Mouse (Mus musculus) kidney, adult 2 months (tissue): ENCODE measurements at regions not wholly inside any gene's neighbourhood (a gene's known extent, or its start where the extent isn't known, plus 50 kb on each side); places are given as distances from the start of the nearest gene placed in this dataset.

ENCODE experiments used
- DNase-seq: peaks from one replicate; pipeline ENCODE4 v3.0.0; 2021
- H3K27ac ChIP-seq: fragments of 200-500 bp; 2 replicates; pipeline ENCODE4 v1.5.1; 2012; ENCODE audit warnings: low read depth, low read length, control low read depth, inconsistent platforms; ENCODE audit not compliant: insufficient read depth
- H3K27me3 ChIP-seq: fragments of 200-500 bp; replicated peaks from 2 replicates; pipeline ENCODE4 v1.6.1; 2012; ENCODE audit warnings: mild to moderate bottlenecking, moderate library complexity, low read length, inconsistent platforms; ENCODE audit not compliant: control insufficient read depth, insufficient read depth
- H3K36me3 ChIP-seq: fragments of 200-500 bp; 2 replicates; pipeline ENCODE4 v1.6.1; 2012; ENCODE audit warnings: mild to moderate bottlenecking, moderate library complexity, low read length, inconsistent platforms; ENCODE audit not compliant: control insufficient read depth, insufficient read depth
- H3K4me1 ChIP-seq: fragments of 200-500 bp; 2 replicates; pipeline ENCODE4 v1.6.1; 2011; ENCODE audit warnings: low read length; ENCODE audit not compliant: control insufficient read depth, insufficient read depth
- H3K4me3 ChIP-seq: fragments of 200-500 bp; 2 replicates; pipeline ENCODE4 v1.5.1; 2011; ENCODE audit warnings: mild to moderate bottlenecking, low read depth, low read length, control low read depth; ENCODE audit not compliant: insufficient read depth
- CTCF ChIP-seq: fragments of 200-500 bp; conservative IDR thresholded peaks from 2 replicates; pipeline ENCODE4 v1.5.1; 2011; ENCODE audit warnings: low read depth, mild to moderate bottlenecking, control low read depth, low read length, moderate library complexity, mixed read lengths; ENCODE audit not compliant: insufficient read depth, insufficient read length
- POLR2A ChIP-seq: fragments of 200-500 bp; IDR thresholded peaks from one replicate; pipeline ENCODE4 v1.6.1; 2011; ENCODE audit warnings: low read depth, low read length, control low read depth
- WGBS: fragments of 180-500 bp; shearing (Covaris S2); methylation state at CpG from one replicate; pipeline ENCODE4 v1.1.7; 2018; 5-methylcytosine and 5-hydroxymethylcytosine counted together

DNA sequence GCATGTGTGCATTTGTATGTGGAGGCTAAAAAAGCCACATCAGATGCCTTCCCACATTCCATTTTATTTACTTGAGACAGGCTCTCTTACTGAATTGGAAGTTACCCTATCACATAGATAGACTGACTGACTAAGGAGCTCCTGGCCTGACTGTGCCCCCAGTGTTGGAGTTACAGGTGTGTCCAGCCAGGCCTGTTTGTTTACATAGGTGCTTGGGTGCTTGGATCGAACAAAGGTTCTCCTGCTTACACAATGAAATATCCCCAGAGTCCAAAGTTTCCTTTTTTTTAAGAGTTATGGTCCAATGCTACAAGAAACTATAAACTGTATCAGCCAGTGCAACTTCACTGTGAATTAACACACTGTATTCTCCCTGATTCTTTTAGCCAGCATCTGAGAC is 472.5 kb downstream of the Klf5 start:
- H3K4me1 ChIP-seq: peaks cover 5% of the 10 kb centered on the region; the same call in 1 of the 2 replicates
- H3K27me3 ChIP-seq: no peaks in the 10 kb centered on the region
- no peak overlapping the region for H3K4me3 ChIP-seq
- no peak for TF ChIP-seq POLR2A
- no peak for TF ChIP-seq CTCF
- 57% methylated on average over 1 of the region's 1 CpGs for WGBS
- peak; percentile 62 for DNase-seq
- no peak overlapping the region for H3K27ac ChIP-seq
- H3K36me3 ChIP-seq: no peaks in the 10 kb centered on the region

DNA sequence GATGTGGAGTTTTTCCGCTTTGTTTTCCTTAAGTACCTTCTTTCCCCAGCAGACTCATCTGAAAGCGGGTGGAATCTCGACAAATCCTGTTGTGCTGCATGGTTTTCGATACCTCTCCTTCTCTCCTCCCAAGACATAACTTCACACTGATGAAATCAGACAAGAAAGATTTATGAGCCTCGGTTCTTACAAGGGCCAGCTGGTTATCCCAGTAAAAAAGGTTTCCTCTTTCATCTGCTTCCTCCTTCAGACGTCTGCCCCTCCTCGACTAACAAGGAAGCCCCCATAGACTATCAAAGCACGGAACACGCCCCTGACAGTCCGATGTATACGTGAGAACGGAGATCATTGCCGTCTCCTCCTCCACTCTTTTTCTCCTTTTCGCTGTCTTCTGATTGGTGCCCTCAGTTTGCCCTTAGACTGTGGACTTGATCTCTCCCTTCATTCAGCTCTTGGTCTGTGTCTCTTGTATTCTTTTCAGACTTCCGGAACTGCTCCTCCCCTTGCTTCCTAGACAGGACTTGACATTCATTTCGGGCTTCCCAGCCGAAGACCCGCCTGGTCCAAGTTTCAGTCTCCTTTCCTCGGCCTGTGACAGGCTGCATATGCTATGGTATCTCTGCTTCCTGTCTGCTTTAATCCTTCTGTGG is 474.4 kb downstream of the Klf5 start:
- H3K36me3 ChIP-seq: no peaks in the 10 kb centered on the region
- H3K27me3 ChIP-seq: no peaks in the 10 kb centered on the region
- peak overlapping the region; percentile 13 for H3K4me3 ChIP-seq
- peaks cover 5% of the 10 kb centered on the region; the same call in 1 of the 2 replicates for H3K4me1 ChIP-seq
- no peak for DNase-seq
- 16% methylated on average over 19 of the region's 19 CpGs for WGBS
- no peak overlapping the region for H3K27ac ChIP-seq
- TF ChIP-seq POLR2A: no peak
- TF ChIP-seq CTCF: no peak

DNA sequence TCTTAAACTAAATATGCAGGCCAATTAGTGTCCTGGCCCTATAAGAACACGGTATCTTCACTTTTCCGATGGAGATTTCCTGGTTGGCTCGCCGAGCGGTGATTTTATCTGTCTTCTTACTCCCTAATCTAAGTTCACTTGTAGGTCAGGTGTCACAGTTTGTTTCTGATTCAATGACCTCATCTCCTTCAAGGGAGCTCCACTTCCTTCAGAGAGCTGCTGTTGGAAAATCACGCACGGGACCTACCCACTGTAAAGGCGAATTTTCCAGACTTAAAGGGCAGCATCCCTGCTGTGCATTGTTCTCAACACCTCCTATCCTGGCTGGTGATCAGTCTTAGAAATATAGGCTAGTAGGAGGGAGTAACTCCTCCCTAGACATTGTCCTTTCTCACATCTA is 480.0 kb downstream of the Klf5 start:
- WGBS: 40% methylated on average over 8 of the region's 8 CpGs
- TF ChIP-seq CTCF (no peak), POLR2A (no peak)
- H3K4me1 ChIP-seq: no peaks in the 10 kb centered on the region
- H3K36me3 ChIP-seq: no peaks in the 10 kb centered on the region
- no peaks in the 10 kb centered on the region for H3K27me3 ChIP-seq
- no peak overlapping the region for H3K4me3 ChIP-seq
- H3K27ac ChIP-seq: no peak overlapping the region
- DNase-seq: peak; percentile 7

DNA sequence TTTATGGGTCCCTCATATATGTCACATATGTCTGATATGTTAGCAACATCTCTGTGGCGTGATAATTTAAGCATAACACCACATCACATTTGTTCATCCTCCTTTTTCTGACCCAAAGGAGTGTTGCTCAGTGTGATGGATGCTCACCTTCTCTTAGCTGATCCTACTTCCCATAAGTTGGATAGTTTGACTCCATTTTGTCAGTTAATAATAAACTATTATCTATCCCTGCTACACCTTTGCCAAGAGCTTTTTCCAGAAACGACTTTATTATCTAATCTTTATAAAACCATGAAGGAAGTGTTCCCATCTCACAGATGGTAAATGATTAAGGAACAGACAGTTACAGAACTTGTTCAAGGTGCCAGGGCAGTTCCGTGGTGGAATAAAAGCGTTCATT is 480.5 kb downstream of the Klf5 start:
- H3K4me3 ChIP-seq: no peak overlapping the region
- no peak for DNase-seq
- WGBS: 51% methylated on average over 4 of the region's 4 CpGs
- no peak for TF ChIP-seq POLR2A
- H3K27me3 ChIP-seq: no peaks in the 10 kb centered on the region
- no peaks in the 10 kb centered on the region for H3K36me3 ChIP-seq
- H3K4me1 ChIP-seq: peaks cover 1% of the 10 kb centered on the region; the same call in 1 of the 2 replicates
- H3K27ac ChIP-seq: no peak overlapping the region

DNA sequence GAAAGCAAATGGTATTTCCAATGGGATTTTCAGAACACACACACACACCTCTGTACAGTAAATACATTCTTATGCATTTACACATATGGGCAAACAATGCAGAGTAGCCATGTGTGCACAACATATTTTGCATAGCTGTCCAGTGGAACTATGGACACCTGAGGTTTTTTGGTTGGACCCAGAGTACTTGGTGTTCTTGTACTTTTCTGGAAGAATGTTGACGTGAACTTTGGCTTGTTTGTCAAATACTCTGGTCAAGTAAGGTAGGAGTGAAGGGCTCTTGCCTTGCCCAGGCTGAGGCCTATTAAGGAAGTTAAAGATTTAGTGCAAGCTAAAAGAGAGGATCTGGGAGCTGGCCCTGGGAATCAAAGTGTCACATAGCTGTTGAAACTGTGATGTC is 485.2 kb downstream of the Klf5 start:
- H3K27ac ChIP-seq: peak overlapping the region; percentile 56; the same call in 1 of the 2 replicates
- H3K4me3 ChIP-seq: no peak overlapping the region
- no peaks in the 10 kb centered on the region for H3K27me3 ChIP-seq
- DNase-seq: peak; percentile 64
- peaks cover 4% of the 10 kb centered on the region; the same call in 1 of the 2 replicates for H3K4me1 ChIP-seq
- TF ChIP-seq CTCF: no peak
- TF ChIP-seq POLR2A: no peak
- 70% methylated on average over 1 of the region's 1 CpGs for WGBS
- no peaks in the 10 kb centered on the region for H3K36me3 ChIP-seq

DNA sequence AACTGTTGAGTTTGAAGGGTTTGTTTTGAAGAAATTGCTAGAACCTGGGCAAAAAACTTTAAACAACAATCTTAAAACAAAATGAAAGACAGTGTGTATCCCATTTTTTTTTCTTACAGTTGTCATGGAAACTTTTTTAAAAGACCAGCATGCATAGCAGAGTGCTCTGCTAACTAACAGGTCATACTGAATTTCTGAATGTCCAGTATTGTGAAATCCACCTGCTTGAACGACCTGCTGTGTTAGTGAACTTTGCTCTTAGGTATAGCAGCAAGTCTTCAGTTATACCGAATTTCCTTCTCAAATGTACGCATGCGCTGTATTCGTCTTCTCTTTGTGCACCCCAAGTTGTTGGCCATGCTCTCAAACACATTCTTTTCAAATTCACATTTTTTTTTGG is 486.6 kb downstream of the Klf5 start:
- Histone ChIP-seq H3K27ac (no peak overlapping the region), H3K27me3 (no peaks in the 10 kb centered on the region), H3K4me3 (no peak overlapping the region), H3K4me1 (peaks cover 4% of the 10 kb centered on the region; the same call in 1 of the 2 replicates), H3K36me3 (no peaks in the 10 kb centered on the region)
- TF ChIP-seq POLR2A (no peak), CTCF (no peak)
- 79% methylated on average over 5 of the region's 5 CpGs for WGBS
- DNase-seq: peak; percentile 12

DNA sequence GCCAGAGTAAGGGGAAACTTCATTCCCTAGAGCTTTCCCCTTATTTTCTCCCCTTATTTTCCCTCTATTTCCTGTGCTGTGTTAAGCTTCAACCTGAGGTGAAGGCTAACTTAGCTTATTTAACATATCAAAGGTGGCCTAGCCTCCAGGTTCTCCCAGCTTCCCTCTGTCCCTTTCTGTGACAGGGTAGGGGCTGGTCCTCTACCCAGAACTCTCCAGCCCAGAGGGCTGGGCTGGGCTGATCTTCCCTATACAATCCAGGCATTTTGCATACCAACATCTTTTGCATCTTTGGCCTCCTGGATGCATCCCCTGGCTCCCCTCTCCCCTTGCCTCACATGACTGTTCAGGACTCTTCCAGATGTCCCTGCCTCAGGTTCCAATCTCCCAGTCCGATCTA is 487.9 kb downstream of the Klf5 start:
- WGBS: 88% methylated on average over 1 of the region's 1 CpGs
- DNase-seq: no peak
- Histone ChIP-seq H3K36me3 (no peaks in the 10 kb centered on the region), H3K4me3 (no peak overlapping the region), H3K4me1 (peaks cover 4% of the 10 kb centered on the region; the same call in 1 of the 2 replicates), H3K27ac (no peak overlapping the region), H3K27me3 (no peaks in the 10 kb centered on the region)
- no peak for TF ChIP-seq CTCF
- no peak for TF ChIP-seq POLR2A

DNA sequence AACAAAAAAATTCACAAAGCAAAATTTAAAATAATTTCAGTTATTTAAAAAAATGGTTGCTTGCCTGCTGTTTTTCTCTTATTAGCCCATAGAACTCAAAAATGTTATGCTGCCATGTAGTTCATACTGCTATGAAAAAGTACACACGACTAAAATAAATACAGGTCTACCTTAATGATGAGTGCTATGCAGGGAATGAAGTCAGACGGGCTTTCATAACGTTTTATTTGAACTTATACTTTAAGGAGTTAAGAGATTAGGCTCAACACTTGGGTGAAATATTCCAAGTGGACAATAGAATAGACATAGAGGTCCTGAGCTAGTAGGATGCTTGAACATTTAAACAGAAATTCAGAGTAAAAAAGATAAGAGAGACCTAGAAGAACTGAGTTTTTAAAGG is 489.7 kb downstream of the Klf5 start:
- H3K27me3 ChIP-seq: no peaks in the 10 kb centered on the region
- no peak overlapping the region for H3K4me3 ChIP-seq
- peaks cover 4% of the 10 kb centered on the region; the same call in 1 of the 2 replicates for H3K4me1 ChIP-seq
- TF ChIP-seq CTCF: no peak
- no peak for TF ChIP-seq POLR2A
- 87% methylated on average over 3 of the region's 3 CpGs for WGBS
- no peaks in the 10 kb centered on the region for H3K36me3 ChIP-seq
- no peak for DNase-seq
- no peak overlapping the region for H3K27ac ChIP-seq
